Mouse (Mus musculus) cerebellum, postnatal 4 days (tissue): ENCODE measurements at regions not wholly inside any gene's neighbourhood (a gene's known extent, or its start where the extent isn't known, plus 50 kb on each side); places are given as distances from the start of the nearest gene placed in this dataset.

Experiments used
- DNase-seq, 2 experiments: peaks; one replicate each; pipeline ENCODE4 v3.0.0; 2022; ENCODE audit warnings: low spot score in 2 of 2, mixed read lengths in 1 of 2

DNA sequence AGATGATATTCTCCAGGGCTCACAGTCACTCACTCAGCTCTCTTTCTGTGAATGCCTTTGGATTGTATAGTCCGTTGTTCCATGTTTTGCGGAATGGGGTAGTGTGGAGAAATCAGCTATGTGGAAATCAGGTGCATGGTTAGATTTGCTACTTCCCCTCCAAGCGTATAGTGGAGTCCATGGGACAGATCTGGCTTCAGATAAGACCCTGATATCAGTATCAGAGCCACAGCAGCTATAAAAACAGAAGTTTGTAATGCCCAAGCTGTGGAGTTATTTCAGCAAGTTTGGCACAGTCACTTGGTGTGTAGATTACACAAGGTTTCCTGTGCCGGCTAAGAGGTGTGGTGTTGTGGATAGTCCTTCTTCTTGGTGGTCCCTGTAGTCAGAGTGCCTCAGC is 359.6 kb upstream of the Nr3c2 start:
- DNase-seq = no peak

DNA sequence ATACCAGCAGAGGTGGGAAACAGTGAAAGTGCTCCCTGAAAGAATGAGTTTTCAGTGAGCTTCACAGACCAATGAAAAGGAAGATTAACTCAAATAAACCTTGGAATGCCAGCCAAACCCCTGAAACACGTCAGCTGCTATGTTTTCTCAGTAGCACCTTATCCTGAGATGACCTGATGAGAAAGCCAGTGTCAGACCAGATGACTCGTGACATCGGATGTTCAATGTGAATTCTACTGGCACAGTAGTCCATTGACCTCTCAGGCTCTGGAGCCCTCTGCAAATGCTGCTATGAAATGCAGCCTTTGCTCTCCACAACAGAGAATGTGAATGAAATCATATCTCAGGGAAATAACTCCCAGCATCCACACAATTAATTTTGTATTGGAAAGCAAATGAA is 358.6 kb upstream of the Nr3c2 start:
- DNase-seq = no peak

DNA sequence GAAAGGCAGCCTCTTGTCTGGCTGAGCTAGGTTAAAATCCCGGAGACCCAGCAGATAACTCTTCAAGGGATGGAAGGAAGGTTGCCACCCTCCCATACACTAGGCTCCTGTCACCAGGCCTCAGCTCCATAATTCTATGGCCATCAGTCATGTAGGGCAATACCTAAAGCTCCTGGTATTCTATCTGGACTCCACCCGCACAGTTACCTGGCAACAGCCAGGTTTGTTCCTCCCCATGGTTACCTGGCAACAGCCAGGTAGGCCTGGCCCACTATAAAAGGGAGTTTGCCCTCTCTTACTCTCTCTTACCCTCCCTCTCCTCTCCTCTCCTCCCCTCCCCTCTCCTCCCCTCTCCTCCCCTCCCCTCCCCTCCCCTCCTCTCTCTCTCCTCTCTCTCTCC is 347.6 kb upstream of the Nr3c2 start:
- DNase-seq = no peak

DNA sequence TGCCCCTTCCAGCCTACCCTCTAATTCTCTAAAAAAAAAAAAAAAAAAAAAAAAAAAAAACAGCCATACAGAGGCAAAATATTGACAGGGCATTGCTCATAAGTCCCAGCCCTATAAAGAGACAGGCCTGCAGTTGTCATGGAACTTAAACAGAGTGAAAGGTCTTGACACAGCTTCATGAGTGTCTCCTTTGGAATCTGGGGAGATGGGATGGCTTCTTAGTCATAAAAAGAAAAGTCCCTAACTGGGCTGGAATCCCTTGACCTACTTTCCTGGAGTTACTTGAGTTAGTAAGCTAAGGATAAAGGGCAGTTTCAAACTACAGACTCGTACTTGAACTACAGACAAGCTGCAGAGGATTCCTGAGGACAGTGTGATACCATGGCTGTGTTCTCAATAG is 297.7 kb upstream of the Nr3c2 start:
- DNase-seq = no peak

DNA sequence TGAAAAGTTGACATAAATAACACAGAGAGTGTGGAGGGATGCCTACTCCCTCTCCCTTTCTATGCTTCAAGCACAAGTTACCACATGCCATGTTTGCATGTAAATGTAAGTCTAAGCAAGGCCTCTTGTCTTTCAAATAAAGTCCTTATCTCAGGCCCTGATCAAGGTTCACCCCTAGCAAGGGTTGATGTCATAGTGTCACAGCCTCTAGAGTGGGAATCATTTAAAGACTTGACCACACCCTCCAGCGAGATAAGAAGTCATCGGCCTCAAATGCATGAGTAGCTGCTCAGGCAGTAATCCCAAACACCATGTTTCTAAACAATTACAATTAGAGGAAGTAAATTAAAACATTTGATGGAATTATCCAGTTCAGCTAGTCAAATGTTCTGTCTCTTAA is 280.5 kb upstream of the Nr3c2 start:
- DNase-seq = no peak

DNA sequence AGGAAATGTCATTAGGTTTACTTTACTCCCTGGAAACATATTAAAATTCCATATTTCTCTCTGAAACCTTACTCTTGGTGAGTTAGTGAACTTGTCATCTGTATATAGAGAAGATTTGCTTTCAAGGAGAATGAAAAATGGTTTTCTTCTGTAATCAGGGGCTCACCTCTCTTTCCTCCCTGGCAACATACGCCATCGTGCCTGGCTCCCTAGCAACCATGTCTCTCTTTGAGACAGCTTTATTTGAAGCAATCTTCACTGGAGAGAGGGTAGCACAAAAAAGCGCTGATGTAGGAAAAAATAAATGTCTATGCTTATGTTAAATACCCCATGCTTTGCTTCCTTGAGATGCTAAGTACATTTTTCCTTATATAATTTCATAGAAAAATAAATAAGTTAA is 278.4 kb upstream of the Nr3c2 start:
- DNase-seq = no peak

DNA sequence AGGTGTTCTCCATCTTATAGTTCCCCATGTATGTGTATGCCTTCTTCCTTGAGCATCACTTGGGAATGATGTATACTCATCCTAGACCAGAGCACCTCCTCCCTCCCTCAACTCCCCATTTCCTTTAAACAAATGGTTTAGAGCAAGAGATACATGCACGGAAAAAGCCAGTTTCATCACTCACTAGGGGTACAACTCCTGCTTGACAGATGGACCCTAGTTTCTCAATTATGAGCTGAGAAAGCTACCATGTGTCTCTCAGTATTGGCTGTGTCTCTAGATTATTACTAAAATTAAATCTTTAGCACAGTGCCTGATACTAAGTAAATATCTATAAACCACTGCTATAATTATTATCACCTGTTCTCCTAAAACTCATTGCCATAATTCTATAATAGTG is 266.2 kb upstream of the Nr3c2 start:
- no peak for DNase-seq
